Mouse (Mus musculus): ENCODE measurements around the gene Pclo.

GRCm38 (mm10) chr5:14518131-14518832 lies 3.6 kb downstream of the Pclo start:
- TF ChIP-seq CTCF (conservative IDR thresholded peaks at IDR 0.05; ENCODE audit: insufficient read depth, insufficient read length, low read depth, low read length) (no peak), POLR2A (IDR thresholded peaks at IDR 0.05; ENCODE audit: low read depth, low read length) (no peak)
